8 mouse cellular contexts compared by ENCODE assay signal in genomic region chr7:18839865-18840264, GRCm38 (mm10). TPM values are rescaled to one million over a fixed set of nuclear protein-coding genes. Genes with fewer than 3 reads are reported as not detected.
A peak's percentile ranks its signal among the peaks of the same experiment; 100 is the strongest.
DNase-seq lines count a peak whose midpoint lies in the region; ATAC-seq lines count a peak whose summit lies in the region.

Gene Mill2 (plus strand): TSS chr7:18839966.

- 12% methylated on average over 3 of the region's 3 CpGs for WGBS in heart, embryonic 15.5 days
- WGBS in limb, embryonic 13.5 days: 23% methylated on average over 3 of the region's 3 CpGs
- 15% methylated on average over 3 of the region's 3 CpGs for WGBS in midbrain, embryonic 16.5 days

- H3K4me3 ChIP-seq in brown adipose tissue, adult 24 weeks (ENCODE audit: insufficient read depth, low read depth, low read length): peak within 1 kb of the TSS; percentile 65
- peak within 1 kb of the TSS; percentile 45 for H3K4me3 ChIP-seq in heart, embryonic 15.5 days
- H3K4me3 ChIP-seq in limb, embryonic 13.5 days: peak within 1 kb of the TSS; percentile 38
- H3K4me3 ChIP-seq in midbrain, embryonic 16.5 days (ENCODE audit: low read depth, low read length): peak within 1 kb of the TSS; percentile 40

- peaks cover 2% of the 10 kb centered on the region; the same call in 1 of the 2 replicates for H3K4me1 ChIP-seq in brown adipose tissue, adult 24 weeks (ENCODE audit: control insufficient read depth, insufficient read depth, insufficient read length, low read length)
- peaks cover 4% of the 10 kb centered on the region for H3K4me1 ChIP-seq in heart, embryonic 15.5 days (replicated peaks)
- peaks cover 6% of the 10 kb centered on the region; the same call in 1 of the 2 replicates for H3K4me1 ChIP-seq in limb, embryonic 13.5 days
- no peaks in the 10 kb centered on the region for H3K4me1 ChIP-seq in midbrain, embryonic 16.5 days (ENCODE audit: control insufficient read depth, insufficient read depth, low read length)

- no peaks in the 10 kb centered on the region for H3K36me3 ChIP-seq in heart, embryonic 15.5 days
- no peaks in the 10 kb centered on the region for H3K36me3 ChIP-seq in limb, embryonic 13.5 days
- H3K36me3 ChIP-seq in midbrain, embryonic 16.5 days (ENCODE audit: control insufficient read depth, insufficient read depth, low read length): no peaks in the 10 kb centered on the region

- H3K9ac ChIP-seq in heart, embryonic 15.5 days: peak within 1 kb of the TSS; percentile 47
- peak within 1 kb of the TSS; percentile 53 for H3K9ac ChIP-seq in limb, embryonic 13.5 days
- H3K9ac ChIP-seq in midbrain, embryonic 16.5 days (ENCODE audit: low read depth, low read length): peak within 1 kb of the TSS; percentile 66

- intact Hi-C loops in gastrocnemius, postnatal 14 days (cut with DNase I; ENCODE audit: low total_unique reads): no loop called here

- peak within 1 kb of the TSS; percentile 61 for H3K4me2 ChIP-seq in heart, embryonic 15.5 days
- peak within 1 kb of the TSS; percentile 62 for H3K4me2 ChIP-seq in limb, embryonic 13.5 days (replicated peaks)
- peak within 1 kb of the TSS; percentile 74 for H3K4me2 ChIP-seq in midbrain, embryonic 16.5 days (ENCODE audit: low read length)

- ATAC-seq in heart, embryonic 15.5 days (replicated peaks; ENCODE audit: insufficient number of reproducible peaks, insufficient read depth, low FRiP score, low read depth): no peak; the same call in 1 of the 2 replicates
- no peak for ATAC-seq in limb, embryonic 13.5 days (ENCODE audit: low FRiP score, low read depth)
- ATAC-seq in midbrain, embryonic 16.5 days: peak; percentile 77

- H3K27ac ChIP-seq in brown adipose tissue, adult 24 weeks (replicated peaks; ENCODE audit: low read depth, low read length): peak within 1 kb of the TSS; percentile 98
- H3K27ac ChIP-seq in heart, embryonic 15.5 days: peak within 1 kb of the TSS; percentile 76
- H3K27ac ChIP-seq in limb, embryonic 13.5 days: peak within 1 kb of the TSS; percentile 64
- peak within 1 kb of the TSS; percentile 71 for H3K27ac ChIP-seq in midbrain, embryonic 16.5 days (ENCODE audit: low read length)

- H3K27me3 ChIP-seq in heart, embryonic 15.5 days: no peaks in the 10 kb centered on the region
- no peaks in the 10 kb centered on the region for H3K27me3 ChIP-seq in limb, embryonic 13.5 days
- no peaks in the 10 kb centered on the region for H3K27me3 ChIP-seq in midbrain, embryonic 16.5 days (ENCODE audit: control insufficient read depth, insufficient read depth, low read depth, low read length)

- DNase-seq in gastrocnemius, adult 18-20 months (ENCODE audit: low spot score): peak; percentile 32
- DNase-seq in gastrocnemius, postnatal 14 days: no peak
- no peak for DNase-seq in ovary, postnatal 36 days (ENCODE audit: low spot score)
- no peak for DNase-seq in T-cell, adult 2 months (ENCODE audit: low spot score)

- no peaks in the 10 kb centered on the region for H3K9me3 ChIP-seq in heart, embryonic 15.5 days (replicated peaks)
- H3K9me3 ChIP-seq in limb, embryonic 13.5 days: 0 out of 2 replicates have a peak, but pooled peaks cover 3% of the 10 kb centered on the region
- no peaks in the 10 kb centered on the region for H3K9me3 ChIP-seq in midbrain, embryonic 16.5 days (replicated peaks; ENCODE audit: control insufficient read depth, low read length, poor library complexity, severe bottlenecking)

RNA-seq across cellular contexts. Expression of gene Mill2, which starts in this region (rescaled TPM):
- total RNA-seq in gastrocnemius, adult 18-20 months (2021): 1 to 10 TPM; 1.8 to 3.0 TPM
- total RNA-seq in gastrocnemius, postnatal 14 days (2021): 1 to 10 TPM; 2.6 to 3.2 TPM
- polyA plus RNA-seq in brown adipose tissue, adult 24 weeks (2012; ENCODE audit: insufficient read depth, insufficient read length, missing spikeins): 1.6 and 2.0 TPM in 2 replicates
- polyA plus RNA-seq in heart, embryonic 15.5 days (2015; fragmentation: Nextera tagmentation; extraction: Ambion mirVana): 0.54 and 0.56 TPM in 2 replicates
- 0.17 and 0.23 TPM in 2 replicates for polyA plus RNA-seq in limb, embryonic 13.5 days (2015; fragmentation: Nextera tagmentation; extraction: Ambion mirVana)
- polyA plus RNA-seq in midbrain, embryonic 16.5 days (2015; fragmentation: Nextera tagmentation; extraction: Ambion mirVana): 0.45 and 0.69 TPM in 2 replicates

Comparison
In these comparisons a context has a peak if more than half of its experiments do, and no peak if none do; other contexts are left out.
1. Peak in ATAC-seq, H3K4me3 ChIP-seq, H3K27ac ChIP-seq, H3K9ac ChIP-seq and H3K4me2 ChIP-seq in midbrain, embryonic 16.5 days; RNA of the gene not detected or under 1 TPM.